Mouse (Mus musculus) testis, adult 2 months (tissue): ENCODE results near the gene Mlycd.

ENCODE experiments used
- CTCF ChIP-seq: fragments of 200-500 bp; IDR thresholded peaks from 2 replicates; pipeline ENCODE4 v1.5.1; 2012; ENCODE audit warnings: low read depth, mild to moderate bottlenecking, inconsistent platforms, low read length, moderate library complexity; ENCODE audit not compliant: control insufficient read depth, insufficient read depth, insufficient replicate concordance
- POLR2A ChIP-seq: fragments of 200-500 bp; IDR thresholded peaks from 2 replicates; pipeline ENCODE4 v1.6.1; 2012; ENCODE audit warnings: low read depth, mild to moderate bottlenecking, inconsistent platforms, low read length, moderate library complexity; ENCODE audit not compliant: control insufficient read depth

GRCm38 (mm10) chr8:119404648-119405047, 10.0 kb downstream of the Mlycd start:
- TF ChIP-seq CTCF = no peak
- TF ChIP-seq POLR2A = no peak
